Mouse (Mus musculus) bone marrow macrophage, adult 2 months (primary cell): ENCODE results near the gene Meis3.

Source experiments
- CTCF ChIP-seq: IDR thresholded peaks from 2 replicates; pipeline ENCODE4 v1.5.1; 2012; ENCODE audit warnings: low read depth, mild to moderate bottlenecking, low read length, moderate library complexity
- POLR2A ChIP-seq: IDR thresholded peaks from 2 replicates; pipeline ENCODE4 v1.6.1; 2012; ENCODE audit warnings: mild to moderate bottlenecking, low read depth, low read length, borderline replicate concordance

DNA sequence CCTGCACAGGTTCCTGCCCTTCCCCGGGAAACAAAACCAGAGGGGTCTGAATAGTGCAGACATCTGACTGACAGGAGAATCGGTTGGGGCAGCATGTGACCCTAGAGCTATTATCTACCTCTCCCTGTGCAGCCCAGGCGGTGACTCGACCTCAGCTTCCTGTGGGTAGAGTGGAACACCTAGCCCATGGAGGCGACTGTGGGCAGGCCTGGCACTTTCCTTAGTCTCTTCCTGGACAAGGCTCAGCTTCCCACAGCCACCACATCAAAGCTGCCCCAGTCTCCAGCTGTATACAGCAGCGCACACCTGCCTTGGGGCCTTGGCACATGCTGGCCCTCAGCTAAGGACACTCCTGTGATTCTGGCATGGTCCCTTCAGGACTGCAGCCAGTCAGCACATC lies 26.2 kb downstream of the Meis3 start:
- TF ChIP-seq POLR2A: no peak
- no peak for TF ChIP-seq CTCF
